ENCODE assay signal across 10 mouse cellular contexts in the genomic region with DNA sequence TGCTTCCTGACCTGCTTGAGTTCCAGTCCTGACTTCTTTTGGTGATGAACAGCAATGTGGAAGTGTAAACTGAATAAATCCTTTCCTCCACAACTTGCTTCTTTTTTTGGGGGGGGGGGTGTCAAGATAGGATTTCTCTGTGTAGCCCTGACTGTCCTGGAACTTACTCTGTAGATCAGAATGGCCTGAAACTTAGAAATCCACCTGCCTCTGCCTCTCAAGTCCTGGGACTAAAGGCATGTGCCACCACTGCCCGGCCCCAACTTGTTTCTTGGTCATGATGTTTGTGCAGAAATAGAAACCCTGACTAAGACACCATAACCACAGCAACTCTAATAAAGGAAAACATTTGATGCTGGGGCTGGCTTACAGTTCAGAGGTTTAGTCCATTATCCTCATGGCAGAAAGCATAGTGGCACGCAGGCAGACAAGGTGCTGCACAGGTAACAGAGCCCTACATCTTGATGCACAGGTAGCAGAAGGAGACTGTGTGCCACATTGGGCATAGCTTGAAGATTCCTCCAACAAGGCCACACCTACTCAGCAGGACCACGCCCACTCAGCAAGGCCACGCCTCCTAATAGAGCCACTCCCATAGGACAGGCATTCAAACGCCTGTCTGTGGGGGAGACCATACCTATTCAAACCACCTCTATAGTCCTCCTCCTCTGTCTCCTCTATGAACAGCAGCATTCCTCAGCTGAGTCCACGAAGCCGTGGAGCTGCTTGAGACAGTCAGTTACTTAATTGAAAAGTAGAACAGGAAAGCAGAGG. TPM values are rescaled to one million over a fixed set of nuclear protein-coding genes. Genes with fewer than 3 reads are reported as not detected.
DNase-seq lines count a peak whose midpoint lies in the region; ATAC-seq and TF ChIP-seq lines count a peak whose summit lies in the region.
"Had no signal": no experiment of that assay in that cellular context is flagged by ENCODE, and none has a peak within 500 bp of the region (broad histone marks: within the 10 kb centered on the region; RNA-seq: fewer than 3 reads in every experiment).

No protein-coding gene starts in this region.

- H3ac ChIP-seq in myocyte (ENCODE audit: control insufficient read depth, insufficient read length), result no peak overlapping the region

- no peak overlapping the region for H3K4me2 ChIP-seq in myocyte (ENCODE audit: low read depth)
- H3K4me2 ChIP-seq in forebrain, embryonic 11.5 days (ENCODE audit: low read depth, low read length, severe bottlenecking), result no peak overlapping the region
- no peak overlapping the region for H3K4me2 ChIP-seq in intestine, embryonic 15.5 days (replicated peaks)

- peaks cover 0 to 24% of the 10 kb centered on the region in 2 experiments; a peak in 3 of 4 replicates for H3K4me1 ChIP-seq in ES-E14 (ENCODE audit: control insufficient read depth in 2 of 2, insufficient read depth in 2 of 2, low read length in 2 of 2, poor library complexity in 1 of 2)
- no peaks in the 10 kb centered on the region for H3K4me1 ChIP-seq in forebrain, embryonic 11.5 days (replicated peaks; ENCODE audit: control insufficient read depth, insufficient read depth, low read length)
- H3K4me1 ChIP-seq in intestine, embryonic 15.5 days (replicated peaks), result peaks cover 18% of the 10 kb centered on the region

- WGBS in forebrain, embryonic 11.5 days, result 24% methylated on average over 7 of the region's 7 CpGs
- 32% methylated on average over 7 of the region's 7 CpGs for WGBS in intestine, embryonic 15.5 days

- no peaks in the 10 kb centered on the region for H3K9me3 ChIP-seq in ES-E14 (ENCODE audit: control insufficient read depth, insufficient read depth, low read depth, low read length)
- no peaks in the 10 kb centered on the region for H3K9me3 ChIP-seq in forebrain, embryonic 11.5 days (ENCODE audit: control insufficient read depth, low read length)
- no peaks in the 10 kb centered on the region for H3K9me3 ChIP-seq in intestine, embryonic 15.5 days

- peak overlapping the region in 1 of 2 experiments; percentile 28; a peak in 2 of 4 replicates for H3K4me3 ChIP-seq in ES-E14 (ENCODE audit: insufficient read depth in 1 of 2, low read depth in 1 of 2, low read length in 2 of 2, poor library complexity in 1 of 2, severe bottlenecking in 1 of 2)
- no peak overlapping the region for H3K4me3 ChIP-seq in myocyte
- no peak overlapping the region for H3K4me3 ChIP-seq in left cerebral cortex, adult 2 months
- H3K4me3 ChIP-seq in forebrain, embryonic 11.5 days (ENCODE audit: low read depth, low read length), result no peak overlapping the region
- no peak overlapping the region for H3K4me3 ChIP-seq in intestine, embryonic 15.5 days (replicated peaks)

- no peaks in the 10 kb centered on the region for H3K36me3 ChIP-seq in ES-E14 (ENCODE audit: control insufficient read depth, insufficient read depth, low read length, poor library complexity, severe bottlenecking)
- H3K36me3 ChIP-seq in myocyte (ENCODE audit: control insufficient read depth, insufficient read depth), result no peaks in the 10 kb centered on the region
- H3K36me3 ChIP-seq in forebrain, embryonic 11.5 days (ENCODE audit: control insufficient read depth, insufficient read depth, low read length), result no peaks in the 10 kb centered on the region
- no peaks in the 10 kb centered on the region for H3K36me3 ChIP-seq in intestine, embryonic 15.5 days

- no peak overlapping the region for H3K9ac ChIP-seq in ES-E14 (ENCODE audit: insufficient read depth, low read depth, low read length, poor library complexity, severe bottlenecking)
- no peak overlapping the region for H3K9ac ChIP-seq in forebrain, embryonic 11.5 days (ENCODE audit: low read length)
- no peak overlapping the region for H3K9ac ChIP-seq in intestine, embryonic 15.5 days

- ATAC-seq in forebrain, embryonic 11.5 days (replicated peaks; ENCODE audit: low FRiP score), result no peak
- ATAC-seq in intestine, embryonic 15.5 days, result no peak

- no peak for TF ChIP-seq POLR2A in myocyte (IDR thresholded peaks at IDR 0.05; ENCODE audit: insufficient read length, low read depth)

- no peaks in the 10 kb centered on the region for H3K27me3 ChIP-seq in myocyte (ENCODE audit: control insufficient read depth, insufficient read depth, insufficient read length)
- H3K27me3 ChIP-seq in forebrain, embryonic 11.5 days (ENCODE audit: control insufficient read depth, insufficient read depth, low read length), result no peaks in the 10 kb centered on the region
- no peaks in the 10 kb centered on the region for H3K27me3 ChIP-seq in intestine, embryonic 15.5 days (replicated peaks)

- no peaks in the 10 kb centered on the region for H3K79me2 ChIP-seq in myocyte (ENCODE audit: control insufficient read depth, insufficient read depth)

- no peak overlapping the region for H3K27ac ChIP-seq in ES-E14 (ENCODE audit: insufficient read depth, low read depth, low read length, poor library complexity, severe bottlenecking)
- no peak overlapping the region for H3K27ac ChIP-seq in left cerebral cortex, adult 2 months
- H3K27ac ChIP-seq in forebrain, embryonic 11.5 days (ENCODE audit: low read depth, low read length), result no peak overlapping the region
- no peak overlapping the region for H3K27ac ChIP-seq in intestine, embryonic 15.5 days

- intact Hi-C loops in left cerebral cortex, adult 2 months (cut with DNase I), result no loop called here

- no peak for TF ChIP-seq CTCF in left cerebral cortex, adult 2 months (IDR thresholded peaks at IDR 0.05)

- in situ Hi-C loops in ES-E14 (cut with MboI; ENCODE audit: low sequenced_read_pairs in 2 of 2, unreplicated experiment in 2 of 2), result no loop called here

- DNase-seq in A20 (ENCODE audit: low read depth, low spot score) (peak; percentile 92), ES-E14 (ENCODE audit: low read depth, low spot score) (peak; percentile 83)
- DNase-seq in kidney, adult 9 months, result peak; percentile 44
- DNase-seq in cerebellum, postnatal 25 days, result no peak
- no peak for DNase-seq in left cerebral cortex, adult 2 months (ENCODE audit: extremely low spot score in 1 of 2, low spot score in 2 of 2)
- no peak for DNase-seq in forebrain, embryonic 11.5 days (ENCODE audit: low spot score)

TF ChIP-seq in ES-E14, 5 proteins besides CTCF, POLR2A, EP300 and RAD21:
- TF ChIP-seq ZC3H11A (IDR thresholded peaks at IDR 0.05; ENCODE audit: borderline replicate concordance, low read depth, low read length) (no peak), MAFK (IDR thresholded peaks at IDR 0.05; ENCODE audit: insufficient read depth, low read depth, low read length) (no peak), HCFC1 (IDR thresholded peaks at IDR 0.05; ENCODE audit: borderline replicate concordance, insufficient read depth, low read length) (no peak), ZNF384 (IDR thresholded peaks at IDR 0.05; ENCODE audit: low read depth, low read length) (no peak), CHD2 (IDR thresholded peaks at IDR 0.05; ENCODE audit: low read depth, low read length) (no peak)

TF ChIP-seq in myocyte, 11 proteins besides CTCF, POLR2A, EP300 and RAD21:
- TF ChIP-seq MYOD1 (IDR thresholded peaks at IDR 0.05; ENCODE audit: control insufficient read depth in 1 of 3, insufficient read length in 2 of 3, low read depth in 2 of 3), result peak; percentile 22 to 62 (median 58)
- no peak for TF ChIP-seq USF1 (IDR thresholded peaks at IDR 0.05; ENCODE audit: low read depth)
- no peak for TF ChIP-seq TCF12 (IDR thresholded peaks at IDR 0.05; ENCODE audit: insufficient read depth, poor library complexity, severe bottlenecking)

RNA-seq across cellular contexts. Expression of gene Abhd16b, which starts 1.4 kb away (rescaled TPM):
- total RNA-seq in ES-E14 (2012; rRNA removed), result 0.36 and 0.53 TPM in 2 replicates
- 0.06 TPM for polyA plus RNA-seq in myocyte (2012; fragmentation: generic; extraction: Trizol)
- total RNA-seq in left cerebral cortex, adult 2 months (2021), result not detected
- polyA plus RNA-seq in forebrain, embryonic 11.5 days (2014; fragmentation: Nextera tagmentation; extraction: Ambion mirVana), result 0.15 TPM in 1 of 2 replicates, not detected in the other
- polyA plus RNA-seq in intestine, embryonic 15.5 days (2015; fragmentation: Nextera tagmentation; extraction: Ambion mirVana), result 0.18 and 0.30 TPM in 2 replicates
- polyA plus RNA-seq: cortical plate, adult 2 months; neural tube, embryonic 14.5 days had no signal

RNA-seq across cellular contexts. Expression of gene Tpd52l2, which starts 5.3 kb away (rescaled TPM):
- 111 TPM in 2 replicates for total RNA-seq in ES-E14 (2012; rRNA removed)
- polyA plus RNA-seq in myocyte (2012; fragmentation: generic; extraction: Trizol), result 108 TPM
- 10 to 100 TPM; 73.2 to 76.3 TPM for total RNA-seq in left cerebral cortex, adult 2 months (2021)
- polyA plus RNA-seq in forebrain, embryonic 11.5 days (2014; fragmentation: Nextera tagmentation; extraction: Ambion mirVana), result 143 and 148 TPM in 2 replicates
- 133 and 140 TPM in 2 replicates for polyA plus RNA-seq in intestine, embryonic 15.5 days (2015; fragmentation: Nextera tagmentation; extraction: Ambion mirVana)

RNA-seq across cellular contexts. Expression of gene Dnajc5, which starts 28.7 kb away (rescaled TPM):
- total RNA-seq in ES-E14 (2012; rRNA removed), result 67.2 and 87.6 TPM in 2 replicates
- polyA plus RNA-seq in myocyte (2012; fragmentation: generic; extraction: Trizol), result 67.7 TPM
- 100 to 1,000 TPM; 288 to 300 TPM for total RNA-seq in left cerebral cortex, adult 2 months (2021)
- polyA plus RNA-seq in forebrain, embryonic 11.5 days (2014; fragmentation: Nextera tagmentation; extraction: Ambion mirVana), result 103 and 104 TPM in 2 replicates
- polyA plus RNA-seq in intestine, embryonic 15.5 days (2015; fragmentation: Nextera tagmentation; extraction: Ambion mirVana), result 74.5 and 76.4 TPM in 2 replicates

RNA-seq across cellular contexts. Expression of gene Zbtb46, which starts 32.4 kb away (rescaled TPM):
- 4.4 and 5.1 TPM in 2 replicates for total RNA-seq in ES-E14 (2012; rRNA removed)
- 1.3 TPM for polyA plus RNA-seq in myocyte (2012; fragmentation: generic; extraction: Trizol)
- total RNA-seq in left cerebral cortex, adult 2 months (2021), result 10 to 100 TPM; 12.0 to 13.7 TPM
- 14.2 and 16.1 TPM in 2 replicates for polyA plus RNA-seq in forebrain, embryonic 11.5 days (2014; fragmentation: Nextera tagmentation; extraction: Ambion mirVana)
- 7.2 and 7.4 TPM in 2 replicates for polyA plus RNA-seq in intestine, embryonic 15.5 days (2015; fragmentation: Nextera tagmentation; extraction: Ambion mirVana)

Comparison
In these comparisons a context has a peak if more than half of its experiments do, and no peak if none do; other contexts are left out.
1. DNase-seq: peak in A20 (single experiment), ES-E14 (single experiment) and kidney, adult 9 months (single experiment); none in cerebellum, postnatal 25 days (0 of 2), left cerebral cortex, adult 2 months (0 of 2) and forebrain, embryonic 11.5 days (single experiment).